Mouse (Mus musculus) midbrain, embryonic 16.5 days (tissue): ENCODE measurements around the gene Zmiz1. TPM values are rescaled to one million over a fixed set of nuclear protein-coding genes. Genes with fewer than 3 reads are reported as not detected.

Source experiments
- ATAC-seq: fragments of 200-750 bp; cut with Nextera tagmentation; 2 replicates; pipeline ENCODE4 v1.8.0; 2017; ENCODE audit warnings: moderate TSS enrichment
- H3K27ac ChIP-seq: fragments of 300-500 bp; sonication (generic); 2 replicates; pipeline ENCODE4 v1.5.1; 2014; ENCODE audit warnings: mild to moderate bottlenecking, low read length, mixed read lengths
- H3K27me3 ChIP-seq: fragments of 300-500 bp; sonication (generic); 2 replicates; pipeline ENCODE4 v1.6.1; 2014; ENCODE audit warnings: low read depth, low read length, mixed read lengths; ENCODE audit not compliant: control insufficient read depth, insufficient read depth
- H3K36me3 ChIP-seq: fragments of 300-500 bp; sonication (generic); 2 replicates; pipeline ENCODE4 v1.6.1; 2014; ENCODE audit warnings: mild to moderate bottlenecking, low read length, moderate library complexity, mixed read lengths; ENCODE audit not compliant: control insufficient read depth, insufficient read depth
- H3K4me1 ChIP-seq: fragments of 300-500 bp; sonication (generic); 2 replicates; pipeline ENCODE4 v1.6.1; 2014; ENCODE audit warnings: mild to moderate bottlenecking, low read length, mixed read lengths; ENCODE audit not compliant: control insufficient read depth, insufficient read depth
- H3K4me2 ChIP-seq: fragments of 300-500 bp; sonication (generic); 2 replicates; pipeline ENCODE4 v1.6.1; 2014; ENCODE audit warnings: mild to moderate bottlenecking, low read length, mixed read lengths
- H3K4me3 ChIP-seq: fragments of 300-500 bp; sonication (generic); 2 replicates; pipeline ENCODE4 v1.5.1; 2014; ENCODE audit warnings: low read depth, mild to moderate bottlenecking, low read length, moderate library complexity, mixed read lengths
- H3K9ac ChIP-seq: fragments of 300-500 bp; sonication (generic); 2 replicates; pipeline ENCODE4 v1.6.1; 2014; ENCODE audit warnings: low read depth, low read length, mixed read lengths
- H3K9me3 ChIP-seq: fragments of 300-500 bp; sonication (generic); replicated peaks from 2 replicates; pipeline ENCODE4 v1.6.1; 2014; ENCODE audit warnings: mild to moderate bottlenecking, low read length, mixed read lengths; ENCODE audit not compliant: control insufficient read depth, poor library complexity, severe bottlenecking
- WGBS: fragments of 180-500 bp; shearing (Covaris S2); extraction: QIAGEN DNeasy Blood & Tissue Kit; methylation state at CpG from one replicate; pipeline ENCODE4 v1.1.7; 2014; 5-methylcytosine and 5-hydroxymethylcytosine counted together
- polyA plus RNA-seq: library from polyadenylated mRNA; unstranded; fragments of >200 nt; fragmentation: Nextera tagmentation; extraction: Ambion mirVana; gene quantifications from 2 replicates; pipeline ENCODE4 v1.2.1, GENCODE M21; 2015

Zmiz1 gene
- polyA plus RNA-seq, 1 experiment from 2014 or later = 54.2 TPM

DNA sequence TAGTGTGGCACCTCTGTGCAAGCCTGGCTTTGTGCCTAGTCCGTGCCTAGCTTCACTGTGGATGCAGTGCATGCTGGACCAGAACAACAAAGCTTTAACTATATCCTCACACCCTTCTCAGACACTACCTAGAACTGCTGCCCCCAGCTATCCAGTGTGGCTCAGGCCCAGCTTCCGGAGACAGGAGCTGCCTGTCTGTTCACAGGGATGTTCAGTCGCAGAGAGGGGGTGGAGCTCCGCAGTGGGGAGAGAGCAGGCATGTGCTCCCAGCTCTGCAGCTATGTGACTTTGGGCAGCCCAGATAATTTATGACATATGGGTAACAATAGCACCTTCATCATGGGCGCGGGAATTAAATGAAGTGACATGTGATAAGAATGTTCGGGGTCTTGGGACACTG is 52.0 kb downstream of the Zmiz1 start:
- Histone ChIP-seq H3K9me3 (no peaks in the 10 kb centered on the region), H3K4me3 (no peak overlapping the region), H3K4me2 (no peak overlapping the region), H3K9ac (peak overlapping the region; percentile 36), H3K36me3 (no peaks in the 10 kb centered on the region), H3K4me1 (peaks cover 43% of the 10 kb centered on the region), H3K27ac (no peak overlapping the region), H3K27me3 (no peaks in the 10 kb centered on the region)
- WGBS = 71% methylated on average over 7 of the region's 7 CpGs
- no peak for ATAC-seq

DNA sequence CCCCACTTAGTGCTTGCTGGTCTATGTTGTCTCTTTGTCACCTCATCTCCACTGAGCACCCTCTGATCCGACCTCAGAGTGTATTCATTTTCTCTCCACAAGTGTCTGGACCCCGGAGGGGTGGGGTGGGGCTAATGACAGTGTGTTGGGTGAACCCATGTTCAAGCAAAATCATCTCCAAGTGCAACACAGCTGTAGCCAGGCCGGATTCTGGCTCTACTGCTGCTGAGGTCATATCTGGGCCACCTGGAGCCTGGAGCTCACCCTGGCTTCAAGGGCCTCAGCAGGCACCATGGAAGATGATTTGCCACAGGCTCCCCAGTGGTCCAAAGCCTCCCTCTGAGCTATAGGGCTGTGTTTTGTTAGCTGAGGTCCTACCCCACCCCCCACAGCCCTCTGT is 52.6 kb downstream of the Zmiz1 start:
- H3K36me3 ChIP-seq = no peaks in the 10 kb centered on the region
- H3K4me1 ChIP-seq = peaks cover 43% of the 10 kb centered on the region

DNA sequence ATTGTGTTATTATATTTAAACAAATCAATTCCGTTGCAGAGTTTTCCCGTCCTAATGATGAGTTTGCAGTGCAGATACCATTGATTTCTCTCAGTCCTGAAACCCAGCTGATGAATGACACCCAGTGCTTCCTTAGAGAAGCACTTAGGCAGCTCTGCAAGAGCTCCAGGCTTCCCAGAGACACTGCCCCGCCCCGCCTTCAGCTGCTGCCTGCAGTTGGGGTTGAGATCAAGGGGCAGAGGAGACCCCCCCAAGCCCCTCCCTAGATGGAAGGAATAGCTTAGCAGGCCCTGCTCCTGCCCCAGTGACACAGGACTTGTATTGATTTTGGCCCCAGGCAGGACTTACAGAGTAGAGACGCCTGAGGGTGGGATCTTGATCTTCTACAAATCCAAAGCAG is 53.0 kb downstream of the Zmiz1 start:
- 25% methylated on average over 5 of the region's 5 CpGs for WGBS

More for the DNA sequence above, 52.6 kb downstream of the Zmiz1 start:
- 55% methylated on average over 3 of the region's 3 CpGs for WGBS
- H3K9ac ChIP-seq = no peak overlapping the region
- H3K27ac ChIP-seq = peak overlapping the region; percentile 15
- peak; percentile 29; the same call in 1 of the 2 replicates for ATAC-seq
- H3K4me2 ChIP-seq = no peak overlapping the region
- no peak overlapping the region for H3K4me3 ChIP-seq
- H3K27me3 ChIP-seq = no peaks in the 10 kb centered on the region
- H3K9me3 ChIP-seq = no peaks in the 10 kb centered on the region

DNA sequence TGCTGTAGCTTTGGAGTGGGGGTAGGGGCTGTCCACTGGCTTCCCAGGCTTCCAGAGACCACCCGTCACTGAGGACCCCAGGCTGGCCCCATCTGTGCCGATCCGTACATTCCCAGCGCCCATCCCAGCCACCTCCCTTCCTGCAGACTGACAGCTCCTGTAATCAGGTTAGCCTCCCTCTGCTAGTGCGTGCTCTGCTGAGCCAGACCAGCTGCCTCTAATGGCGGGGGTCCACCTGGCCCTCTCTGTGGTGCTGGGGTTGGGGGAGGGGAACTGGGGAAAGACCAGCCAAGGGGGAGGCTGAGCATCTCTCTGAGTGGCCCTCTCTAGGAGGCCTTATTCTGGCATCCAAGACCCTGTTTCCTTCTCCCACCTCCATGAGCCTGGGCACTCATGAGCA is 53.8 kb downstream of the Zmiz1 start:
- Histone ChIP-seq H3K36me3 (no peaks in the 10 kb centered on the region), H3K4me1 (peaks cover 46% of the 10 kb centered on the region), H3K9me3 (no peaks in the 10 kb centered on the region), H3K9ac (no peak overlapping the region), H3K4me3 (no peak overlapping the region), H3K27me3 (no peaks in the 10 kb centered on the region), H3K4me2 (no peak overlapping the region), H3K27ac (peak overlapping the region; percentile 39)
- WGBS = 18% methylated on average over 6 of the region's 6 CpGs
- no peak for ATAC-seq

More for the DNA sequence above, 53.0 kb downstream of the Zmiz1 start:
- ATAC-seq = no peak
- Histone ChIP-seq H3K9ac (no peak overlapping the region), H3K27me3 (no peaks in the 10 kb centered on the region), H3K27ac (peak overlapping the region; percentile 39; the same call in 1 of the 2 replicates), H3K36me3 (no peaks in the 10 kb centered on the region), H3K4me3 (no peak overlapping the region), H3K4me2 (no peak overlapping the region), H3K4me1 (peaks cover 46% of the 10 kb centered on the region), H3K9me3 (no peaks in the 10 kb centered on the region)

DNA sequence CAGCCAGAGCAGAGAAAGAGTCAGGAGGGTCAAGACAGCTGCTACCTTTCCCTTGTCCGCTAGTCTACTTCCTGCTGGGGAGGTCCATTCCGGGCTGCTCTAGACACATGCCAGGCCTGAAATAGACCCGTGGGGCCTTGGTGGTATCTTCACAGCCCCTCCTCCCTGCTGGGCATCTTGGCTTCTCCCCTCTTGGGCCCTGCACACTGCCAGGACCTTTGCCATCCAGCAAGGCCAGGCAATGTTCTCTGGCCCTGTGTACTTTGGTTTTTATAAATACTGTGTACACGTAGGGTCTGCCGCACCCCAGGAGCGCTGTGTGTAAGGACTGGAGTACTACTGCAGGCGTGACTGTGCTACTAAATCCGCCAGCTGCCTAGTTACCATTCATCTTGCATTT is 54.5 kb downstream of the Zmiz1 start:
- H3K9me3 ChIP-seq = no peaks in the 10 kb centered on the region
- no peak overlapping the region for H3K4me3 ChIP-seq
- no peaks in the 10 kb centered on the region for H3K27me3 ChIP-seq
- no peak overlapping the region for H3K9ac ChIP-seq
- H3K4me2 ChIP-seq = no peak overlapping the region
- no peak for ATAC-seq
- peaks cover 46% of the 10 kb centered on the region for H3K4me1 ChIP-seq
- peak overlapping the region; percentile 39 for H3K27ac ChIP-seq
- 68% methylated on average over 8 of the region's 8 CpGs for WGBS
- no peaks in the 10 kb centered on the region for H3K36me3 ChIP-seq

DNA sequence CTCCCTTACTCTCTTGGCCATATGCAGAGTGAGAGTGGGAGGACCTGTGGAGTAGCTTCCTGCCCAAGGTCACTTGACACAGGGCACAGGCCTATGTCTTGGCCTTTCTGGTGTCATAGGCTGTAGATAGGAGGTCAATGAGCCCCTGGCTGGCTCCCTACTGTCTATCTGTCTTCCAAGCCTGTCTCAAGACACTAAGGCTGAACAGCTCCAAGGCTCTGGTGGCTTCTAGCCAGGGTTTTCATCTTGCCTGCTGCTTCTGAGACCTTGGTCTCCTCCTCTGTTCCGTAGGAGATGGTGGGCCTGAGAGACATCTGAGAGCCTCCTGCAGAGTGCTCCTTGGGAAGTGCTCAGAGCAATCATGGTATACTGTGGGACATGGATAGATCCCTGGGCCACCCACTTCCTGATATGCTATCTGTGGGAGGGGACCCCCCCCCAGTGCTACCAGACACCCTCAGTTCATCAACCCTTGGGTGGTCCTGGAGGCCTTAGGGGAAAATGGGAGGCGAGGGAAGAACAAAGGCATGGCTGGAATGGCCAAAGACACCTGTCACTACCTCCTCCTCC is 56.0 kb downstream of the Zmiz1 start:
- no peak overlapping the region for H3K4me3 ChIP-seq
- H3K9me3 ChIP-seq = no peaks in the 10 kb centered on the region
- ATAC-seq = no peak
- H3K9ac ChIP-seq = no peak overlapping the region
- H3K27me3 ChIP-seq = no peaks in the 10 kb centered on the region
- H3K4me1 ChIP-seq = peaks cover 54% of the 10 kb centered on the region
- no peaks in the 10 kb centered on the region for H3K36me3 ChIP-seq
- no peak overlapping the region for H3K4me2 ChIP-seq
- H3K27ac ChIP-seq = no peak overlapping the region
- WGBS = 79% methylated on average over 2 of the region's 2 CpGs

DNA sequence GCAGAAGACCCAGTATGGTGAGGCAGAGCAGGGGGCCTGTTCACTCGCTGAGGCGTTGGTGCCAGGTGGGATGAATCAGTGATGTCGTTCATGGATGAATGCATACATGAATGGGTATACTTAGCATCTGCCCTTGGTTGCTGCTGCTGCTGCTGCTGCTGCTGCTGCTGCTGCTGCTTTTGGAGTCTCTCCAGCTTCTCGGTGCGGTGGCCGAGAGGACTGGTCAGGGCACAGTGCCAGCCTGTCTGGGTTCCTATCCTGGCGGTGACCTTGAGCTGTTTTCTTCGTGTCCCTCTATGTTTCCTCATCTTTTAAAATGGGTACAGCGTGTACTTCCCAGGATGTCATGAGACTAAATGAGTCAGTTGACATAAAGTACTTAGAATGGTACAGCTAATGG is 56.9 kb downstream of the Zmiz1 start:
- Histone ChIP-seq H3K36me3 (no peaks in the 10 kb centered on the region), H3K27ac (no peak overlapping the region), H3K4me1 (peaks cover 57% of the 10 kb centered on the region), H3K4me2 (no peak overlapping the region), H3K27me3 (no peaks in the 10 kb centered on the region), H3K9me3 (no peaks in the 10 kb centered on the region), H3K4me3 (no peak overlapping the region), H3K9ac (no peak overlapping the region)
- no peak for ATAC-seq
- WGBS = 68% methylated on average over 9 of the region's 9 CpGs

DNA sequence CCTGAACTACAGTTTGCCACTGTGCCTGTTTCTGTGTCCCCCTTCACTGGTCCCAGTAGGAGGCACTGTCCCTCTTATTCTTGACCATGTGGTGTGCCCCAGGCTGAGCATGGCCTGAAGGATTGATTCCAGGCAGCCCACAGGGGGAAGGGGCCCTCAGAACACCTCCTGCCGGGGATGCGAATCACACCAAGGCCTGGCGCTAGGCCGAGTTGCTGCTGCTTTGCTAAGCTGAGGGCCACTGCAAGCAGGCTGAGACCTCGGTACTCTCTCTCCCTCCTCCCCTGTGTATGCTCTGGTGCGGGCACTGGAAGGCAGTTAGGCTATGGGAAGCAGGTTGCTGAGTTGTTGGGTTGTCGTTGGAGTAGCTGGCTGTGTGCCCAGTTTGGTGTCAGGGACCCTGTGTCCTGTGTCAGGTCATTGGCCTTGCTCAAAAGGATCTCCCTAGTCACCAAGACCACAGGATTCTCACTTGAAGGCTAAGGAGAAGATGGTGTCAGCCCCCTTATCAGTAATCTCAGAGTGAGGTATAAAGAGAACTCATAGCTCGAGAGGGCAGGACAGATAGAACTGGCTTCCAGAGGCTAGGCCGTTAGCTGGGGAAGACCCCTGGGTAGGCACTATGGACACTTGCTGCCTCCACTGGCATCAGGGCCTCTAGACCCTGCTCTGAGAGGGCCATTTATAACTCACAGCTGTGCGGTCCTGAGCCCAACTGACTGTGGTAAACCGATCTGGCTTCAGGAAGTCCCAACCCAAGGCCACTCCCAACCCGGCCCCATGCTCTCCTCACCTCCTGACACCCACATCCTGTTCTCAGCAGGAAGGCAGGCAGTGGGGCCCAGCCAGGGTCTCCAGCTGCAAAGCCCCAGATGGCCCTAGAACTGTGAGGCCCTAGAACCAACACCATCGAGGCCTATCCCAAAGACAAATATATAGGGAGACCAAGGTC is 57.9 kb downstream of the Zmiz1 start:
- H3K4me1 ChIP-seq = peaks cover 52% of the 10 kb centered on the region
- H3K4me2 ChIP-seq = no peak overlapping the region
- H3K27me3 ChIP-seq = no peaks in the 10 kb centered on the region
- no peak overlapping the region for H3K9ac ChIP-seq
- ATAC-seq = no peak
- H3K4me3 ChIP-seq = no peak overlapping the region
- no peaks in the 10 kb centered on the region for H3K9me3 ChIP-seq
- H3K36me3 ChIP-seq = no peaks in the 10 kb centered on the region
- 61% methylated on average over 13 of the region's 13 CpGs for WGBS
- H3K27ac ChIP-seq = no peak overlapping the region; the same call in 1 of the 2 replicates

DNA sequence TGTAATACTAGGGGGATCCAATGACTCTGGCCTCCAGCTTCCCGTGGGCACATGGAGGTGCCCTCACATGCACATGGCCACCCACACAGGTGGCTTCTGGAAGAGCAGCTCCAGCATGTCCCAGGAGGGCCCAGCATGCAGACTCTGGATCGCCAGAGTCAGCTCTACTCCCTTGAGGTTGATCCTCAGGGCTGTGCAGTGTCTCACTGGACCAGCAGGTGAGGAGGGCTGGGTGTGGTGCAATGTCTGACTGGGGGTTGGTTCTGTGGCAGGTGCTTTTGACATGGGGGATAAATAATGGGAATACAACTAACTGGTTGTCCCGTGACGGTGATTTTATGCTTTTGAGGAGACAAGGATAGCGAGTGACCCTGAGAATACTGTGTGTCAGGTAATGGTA is 59.7 kb downstream of the Zmiz1 start:
- Histone ChIP-seq H3K27ac (no peak overlapping the region), H3K36me3 (no peaks in the 10 kb centered on the region), H3K9ac (no peak overlapping the region), H3K9me3 (no peaks in the 10 kb centered on the region), H3K4me2 (no peak overlapping the region), H3K4me3 (no peak overlapping the region), H3K27me3 (no peaks in the 10 kb centered on the region), H3K4me1 (peaks cover 41% of the 10 kb centered on the region)
- WGBS = 88% methylated on average over 5 of the region's 5 CpGs
- no peak for ATAC-seq
